Mouse (Mus musculus) CD4-positive, CD25-positive, alpha-beta regulatory T cell, adult 4 months (primary cell): ENCODE measurements around the gene Agap1. TPM values are rescaled to one million over a fixed set of nuclear protein-coding genes. Genes with fewer than 3 reads are reported as not detected.

Experiments used
- ATAC-seq: one replicate; pipeline ENCODE4 v1.8.0; 2017
- polyA plus RNA-seq, 2 experiments: library from polyadenylated mRNA; unstranded; fragments of 100-300 nt; shearing (Covaris generic); gene quantifications; one replicate each; pipeline ENCODE4 v1.2.1; 2017

Agap1 gene
- polyA plus RNA-seq, 2 experiments from 2014 or later: 0.20 TPM; not detected in 1

- ATAC-seq: no peak
Observed at GRCm38 (mm10) chr1:89544094-89544493, 89.5 kb downstream of the Agap1 start.

GRCm38 (mm10) chr1:89545099-89545498 lies 90.5 kb downstream of the Agap1 start:
- no peak for ATAC-seq

- ATAC-seq: no peak
Observed at GRCm38 (mm10) chr1:89547525-89548504, 93.2 kb downstream of the Agap1 start.

- no peak for ATAC-seq
Observed at GRCm38 (mm10) chr1:89550061-89550869, 95.7 kb downstream of the Agap1 start.

GRCm38 (mm10) chr1:89552470-89552869 lies 97.9 kb downstream of the Agap1 start:
- ATAC-seq: no peak

GRCm38 (mm10) chr1:89553791-89554190 lies 99.2 kb downstream of the Agap1 start:
- no peak for ATAC-seq

GRCm38 (mm10) chr1:89554969-89555856 lies 100.6 kb downstream of the Agap1 start:
- ATAC-seq: no peak

- no peak for ATAC-seq
Observed at GRCm38 (mm10) chr1:89556006-89556405, 101.4 kb downstream of the Agap1 start.

GRCm38 (mm10) chr1:89557401-89557800 lies 102.8 kb downstream of the Agap1 start:
- no peak for ATAC-seq

GRCm38 (mm10) chr1:89558080-89558479 lies 103.5 kb downstream of the Agap1 start:
- no peak for ATAC-seq

- no peak for ATAC-seq
Observed at GRCm38 (mm10) chr1:89563399-89563798, 108.8 kb downstream of the Agap1 start.

- ATAC-seq: no peak
Observed at GRCm38 (mm10) chr1:89566578-89567488, 112.2 kb downstream of the Agap1 start.

- ATAC-seq: no peak
Observed at GRCm38 (mm10) chr1:89568546-89569405, 114.2 kb downstream of the Agap1 start.

- ATAC-seq: no peak
Observed at GRCm38 (mm10) chr1:89570522-89571299, 116.1 kb downstream of the Agap1 start.

- no peak for ATAC-seq
Observed at GRCm38 (mm10) chr1:89573486-89573885, 118.9 kb downstream of the Agap1 start.

GRCm38 (mm10) chr1:89574941-89575890 lies 120.6 kb downstream of the Agap1 start:
- ATAC-seq: no peak

GRCm38 (mm10) chr1:89576174-89576890 lies 121.7 kb downstream of the Agap1 start:
- ATAC-seq: no peak
